Mouse (Mus musculus): ENCODE measurements around the gene Uba52.

Gene Uba52

GRCm38 (mm10) chr8:70510228-70510915 lies at the start of gene Uba52:
Uba52 (minus strand) TSS chr8:70510801.
- peak; percentile 98 for DNase-seq (ENCODE audit: low read depth, low spot score)

- DNase-seq (ENCODE audit: low read depth, low spot score) = no peak
Measured at GRCm38 (mm10) chr8:70560096-70560495, 49.5 kb upstream of the Uba52 start.

- no peak for DNase-seq (ENCODE audit: low read depth, low spot score)
Measured at GRCm38 (mm10) chr8:70558983-70559382, 48.4 kb upstream of the Uba52 start.

GRCm38 (mm10) chr8:70558334-70558733 lies 47.7 kb upstream of the Uba52 start:
- no peak for DNase-seq (ENCODE audit: low read depth, low spot score)

GRCm38 (mm10) chr8:70555079-70555747 lies 44.6 kb upstream of the Uba52 start:
- DNase-seq (ENCODE audit: low read depth, low spot score) = no peak

GRCm38 (mm10) chr8:70553740-70554139 lies 43.1 kb upstream of the Uba52 start:
- DNase-seq (ENCODE audit: low read depth, low spot score) = no peak

GRCm38 (mm10) chr8:70552836-70553235 lies 42.2 kb upstream of the Uba52 start:
- no peak for DNase-seq (ENCODE audit: low read depth, low spot score)

GRCm38 (mm10) chr8:70551558-70552161 lies 41.1 kb upstream of the Uba52 start:
- no peak for DNase-seq (ENCODE audit: low read depth, low spot score)

GRCm38 (mm10) chr8:70549412-70550184 lies 39.0 kb upstream of the Uba52 start:
- no peak for DNase-seq (ENCODE audit: low read depth, low spot score)

GRCm38 (mm10) chr8:70547762-70548161 lies 37.2 kb upstream of the Uba52 start:
- no peak for DNase-seq (ENCODE audit: low read depth, low spot score)

GRCm38 (mm10) chr8:70546412-70546811 lies 35.8 kb upstream of the Uba52 start:
- no peak for DNase-seq (ENCODE audit: low read depth, low spot score)

GRCm38 (mm10) chr8:70544200-70544687 lies 33.6 kb upstream of the Uba52 start:
- DNase-seq (ENCODE audit: low read depth, low spot score) = no peak

GRCm38 (mm10) chr8:70541081-70541480 lies 30.5 kb upstream of the Uba52 start:
- no peak for DNase-seq (ENCODE audit: low read depth, low spot score)

- DNase-seq (ENCODE audit: low read depth, low spot score) = no peak
Measured at GRCm38 (mm10) chr8:70540507-70541071, 30.0 kb upstream of the Uba52 start.

- no peak for DNase-seq (ENCODE audit: low read depth, low spot score)
Measured at GRCm38 (mm10) chr8:70540013-70540506, 29.5 kb upstream of the Uba52 start.

GRCm38 (mm10) chr8:70539077-70539813 lies 28.6 kb upstream of the Uba52 start, which contains the start of gene Ell:
Ell (plus strand) TSS chr8:70539457.
- peak; percentile 97 for DNase-seq (ENCODE audit: low read depth, low spot score)

GRCm38 (mm10) chr8:70538633-70539076 lies 28.1 kb upstream of the Uba52 start:
- DNase-seq (ENCODE audit: low read depth, low spot score) = peak; percentile 99

- peak; percentile 21 for DNase-seq (ENCODE audit: low read depth, low spot score)
Measured at GRCm38 (mm10) chr8:70538024-70538579, 27.5 kb upstream of the Uba52 start.

GRCm38 (mm10) chr8:70535701-70536100 lies 25.1 kb upstream of the Uba52 start:
- no peak for DNase-seq (ENCODE audit: low read depth, low spot score)

- no peak for DNase-seq (ENCODE audit: low read depth, low spot score)
Measured at GRCm38 (mm10) chr8:70535221-70535620, 24.6 kb upstream of the Uba52 start.
